Mouse (Mus musculus) bone marrow macrophage, adult 2 months (primary cell): ENCODE data around the gene Fbxo42.

Experiments
- CTCF ChIP-seq: IDR thresholded peaks from 2 replicates; pipeline ENCODE4 v1.5.1; 2012; ENCODE audit warnings: low read depth, mild to moderate bottlenecking, low read length, moderate library complexity
- POLR2A ChIP-seq: IDR thresholded peaks from 2 replicates; pipeline ENCODE4 v1.6.1; 2012; ENCODE audit warnings: mild to moderate bottlenecking, low read depth, low read length, borderline replicate concordance

DNA sequence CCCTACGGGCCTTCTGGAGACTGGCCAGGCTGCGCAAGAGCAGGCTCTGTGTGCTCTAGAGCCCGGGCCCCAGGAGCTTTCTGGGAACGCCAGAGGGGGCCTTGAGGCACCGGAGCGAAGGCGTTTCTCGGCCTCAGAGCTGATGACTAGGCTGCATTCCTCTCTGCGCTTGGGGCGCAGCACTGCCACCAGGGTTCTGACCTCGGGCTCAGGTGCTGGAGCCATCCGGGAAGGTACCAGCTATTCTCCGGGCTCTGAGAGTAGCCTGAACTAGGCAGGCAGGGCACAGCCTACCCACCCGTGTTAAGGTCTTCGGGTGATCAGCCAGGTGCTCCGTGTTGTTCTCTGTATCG lies 99.3 kb downstream of the Fbxo42 start:
- TF ChIP-seq POLR2A (no peak), CTCF (no peak)
